Mouse (Mus musculus) forebrain, embryonic 13.5 days (tissue): ENCODE measurements around the gene D17H6S53E. TPM values are rescaled to one million over a fixed set of nuclear protein-coding genes. Genes with fewer than 3 reads are reported as not detected.
"Not testable (repeated sequence)": the region's sequence is repeated elsewhere in the genome, so short reads cannot be mapped to it uniquely, and the experiment has no call there.

Experiments
- ATAC-seq: fragments of 200-750 bp; cut with Nextera tagmentation; 2 replicates; pipeline ENCODE4 v1.8.0; 2017
- H3K27ac ChIP-seq: fragments of 300-500 bp; sonication (generic); 2 replicates; pipeline ENCODE4 v1.5.1; 2015; ENCODE audit warnings: inconsistent platforms, mild to moderate bottlenecking, moderate library complexity
- H3K27me3 ChIP-seq: fragments of 300-500 bp; sonication (generic); 2 replicates; pipeline ENCODE4 v1.6.1; 2015; ENCODE audit warnings: mild to moderate bottlenecking, inconsistent platforms
- H3K36me3 ChIP-seq: fragments of 300-500 bp; sonication (generic); 2 replicates; pipeline ENCODE4 v1.6.1; 2015; ENCODE audit warnings: mild to moderate bottlenecking, inconsistent platforms; ENCODE audit not compliant: poor library complexity, severe bottlenecking
- H3K4me1 ChIP-seq: fragments of 300-500 bp; sonication (generic); 2 replicates; pipeline ENCODE4 v1.6.1; 2015; ENCODE audit warnings: inconsistent platforms
- H3K4me2 ChIP-seq: fragments of 300-500 bp; sonication (generic); 2 replicates; pipeline ENCODE4 v1.6.1; 2015; ENCODE audit warnings: inconsistent platforms, mild to moderate bottlenecking, moderate library complexity
- H3K4me3 ChIP-seq: fragments of 300-500 bp; sonication (generic); 2 replicates; pipeline ENCODE4 v1.5.1; 2015; ENCODE audit warnings: mild to moderate bottlenecking, inconsistent platforms
- H3K9ac ChIP-seq: fragments of 300-500 bp; sonication (generic); 2 replicates; pipeline ENCODE4 v1.6.1; 2015; ENCODE audit warnings: mild to moderate bottlenecking, inconsistent platforms
- H3K9me3 ChIP-seq: fragments of 300-500 bp; sonication (generic); replicated peaks from 2 replicates; pipeline ENCODE4 v1.6.1; 2016; ENCODE audit warnings: inconsistent platforms
- WGBS: fragments of 180-500 bp; shearing (Covaris S2); methylation state at CpG from one replicate; pipeline ENCODE4 v1.1.7; 2015; 5-methylcytosine and 5-hydroxymethylcytosine counted together
- polyA plus RNA-seq: library from polyadenylated mRNA; unstranded; fragments of >200 nt; fragmentation: Nextera tagmentation; extraction: Ambion mirVana; gene quantifications from 2 replicates; pipeline ENCODE4 v1.2.1, GENCODE M21; 2015

The D17H6S53E gene
- polyA plus RNA-seq, 1 experiment from 2014 or later: 8.6 TPM

GRCm38 (mm10) chr17:35104079-35104478, 22.1 kb upstream of the D17H6S53E start:
- Histone ChIP-seq H3K4me1 (peaks cover 7% of the 10 kb centered on the region), H3K27me3 (no peaks in the 10 kb centered on the region), H3K9me3 (no peaks in the 10 kb centered on the region), H3K9ac (peak overlapping the region; percentile 4; the same call in 1 of the 2 replicates), H3K4me3 (no peak overlapping the region), H3K4me2 (no peak overlapping the region), H3K27ac (no peak overlapping the region), H3K36me3 (peaks cover 49% of the 10 kb centered on the region)
- ATAC-seq: no peak
- WGBS: 89% methylated on average over 7 of the region's 7 CpGs

- H3K27ac ChIP-seq: no peak overlapping the region
Measured at GRCm38 (mm10) chr17:35104754-35105153, 21.4 kb upstream of the D17H6S53E start.

GRCm38 (mm10) chr17:35105740-35106389, 20.3 kb upstream of the D17H6S53E start:
- H3K4me2 ChIP-seq: peak overlapping the region; percentile 49
- ATAC-seq: no peak

More at GRCm38 (mm10) chr17:35104754-35105153, 21.4 kb upstream of the D17H6S53E start:
- Histone ChIP-seq H3K9ac (0 out of 2 replicates have a peak overlapping the region, but pooled peaks have one; percentile 4), H3K4me1 (peaks cover 7% of the 10 kb centered on the region), H3K4me3 (no peak overlapping the region), H3K27me3 (no peaks in the 10 kb centered on the region), H3K36me3 (peaks cover 42% of the 10 kb centered on the region), H3K4me2 (no peak overlapping the region), H3K9me3 (no peaks in the 10 kb centered on the region)
- no peak for ATAC-seq
- 82% methylated on average over 6 of the region's 6 CpGs for WGBS

GRCm38 (mm10) chr17:35106522-35106921, 19.7 kb upstream of the D17H6S53E start:
- 0 out of 2 replicates have a peak overlapping the region, but pooled peaks have one; percentile 57 for H3K9ac ChIP-seq
- no peak overlapping the region for H3K27ac ChIP-seq
- peaks cover 7% of the 10 kb centered on the region for H3K4me1 ChIP-seq
- 58% methylated on average over 3 of the region's 3 CpGs for WGBS
- 0 out of 2 replicates have a peak, but pooled peaks have one; percentile 27 for ATAC-seq
- H3K36me3 ChIP-seq: peaks cover 24% of the 10 kb centered on the region
- no peak overlapping the region; the same call in 1 of the 2 replicates for H3K4me3 ChIP-seq
- H3K9me3 ChIP-seq: no peaks in the 10 kb centered on the region
- H3K27me3 ChIP-seq: no peaks in the 10 kb centered on the region
- peak overlapping the region; percentile 49 for H3K4me2 ChIP-seq

More at GRCm38 (mm10) chr17:35105740-35106389, 20.3 kb upstream of the D17H6S53E start:
- Histone ChIP-seq H3K9ac (peak overlapping the region; percentile 57; the same call in 1 of the 2 replicates), H3K4me1 (peaks cover 7% of the 10 kb centered on the region), H3K9me3 (no peaks in the 10 kb centered on the region), H3K27ac (no peak overlapping the region; the same call in 1 of the 2 replicates), H3K4me3 (peak overlapping the region; percentile 15; the same call in 1 of the 2 replicates), H3K36me3 (peaks cover 31% of the 10 kb centered on the region), H3K27me3 (no peaks in the 10 kb centered on the region)
- WGBS: 23% methylated on average over 13 of the region's 13 CpGs

- Histone ChIP-seq H3K4me1 (peaks cover 7% of the 10 kb centered on the region), H3K9me3 (no peaks in the 10 kb centered on the region), H3K27ac (no peak within 1 kb of the TSS), H3K4me2 (no peak within 1 kb of the TSS), H3K9ac (no peak within 1 kb of the TSS), H3K36me3 (peaks cover 9% of the 10 kb centered on the region), H3K4me3 (no peak within 1 kb of the TSS), H3K27me3 (no peaks in the 10 kb centered on the region)
- no peak for ATAC-seq
- 86% methylated on average over 6 of the region's 6 CpGs for WGBS
Measured at GRCm38 (mm10) chr17:35108097-35108496, 18.1 kb upstream of the D17H6S53E start, which contains the start of gene Ly6g5c. Gene Ly6g5c, plus strand, starts transcription at chr17:35108279.

GRCm38 (mm10) chr17:35111774-35112173, 14.4 kb upstream of the D17H6S53E start:
- WGBS: 73% methylated on average over 9 of the region's 9 CpGs
- H3K4me1 ChIP-seq: no peaks in the 10 kb centered on the region
- no peaks in the 10 kb centered on the region for H3K27me3 ChIP-seq
- ATAC-seq: no peak
- no peak overlapping the region for H3K4me2 ChIP-seq
- H3K4me3 ChIP-seq: no peak overlapping the region
- H3K27ac ChIP-seq: no peak overlapping the region
- peak overlapping the region; percentile 12; the same call in 1 of the 2 replicates for H3K9ac ChIP-seq
- no peaks in the 10 kb centered on the region for H3K9me3 ChIP-seq
- H3K36me3 ChIP-seq: peaks cover 31% of the 10 kb centered on the region

- ATAC-seq: no peak
- 85% methylated on average over 8 of the region's 8 CpGs for WGBS
- Histone ChIP-seq H3K9me3 (no peaks in the 10 kb centered on the region), H3K36me3 (peaks cover 52% of the 10 kb centered on the region), H3K4me3 (no peak within 1 kb of the TSS), H3K4me2 (no peak within 1 kb of the TSS), H3K4me1 (peaks cover 9% of the 10 kb centered on the region), H3K27ac (no peak within 1 kb of the TSS), H3K9ac (no peak within 1 kb of the TSS; the same call in 1 of the 2 replicates), H3K27me3 (no peaks in the 10 kb centered on the region)
Measured at GRCm38 (mm10) chr17:35115046-35116019, 10.8 kb upstream of the D17H6S53E start, which contains the start of gene Ly6g5b. Gene Ly6g5b, minus strand, starts transcription at chr17:35115428.

- Histone ChIP-seq H3K4me2 (peak overlapping the region; percentile 94), H3K36me3 (peaks cover 54% of the 10 kb centered on the region), H3K9me3 (no peaks in the 10 kb centered on the region), H3K4me1 (peaks cover 29% of the 10 kb centered on the region), H3K4me3 (peak overlapping the region; percentile 88), H3K9ac (peak overlapping the region; percentile 90), H3K27me3 (no peaks in the 10 kb centered on the region), H3K27ac (peak overlapping the region; percentile 15; the same call in 1 of the 2 replicates)
- no peak for ATAC-seq
- 1% methylated on average over 33 of the region's 33 CpGs for WGBS
Measured at GRCm38 (mm10) chr17:35120745-35121142, 5.4 kb upstream of the D17H6S53E start.

GRCm38 (mm10) chr17:35121143-35121799, 4.9 kb upstream of the D17H6S53E start, which contains the start of gene Gpank1:
Gene Gpank1, plus strand, starts transcription at chr17:35121455.
- Histone ChIP-seq H3K9me3 (no peaks in the 10 kb centered on the region), H3K9ac (peak within 1 kb of the TSS; percentile 90), H3K27ac (peak within 1 kb of the TSS; percentile 90), H3K36me3 (peaks cover 49% of the 10 kb centered on the region), H3K4me1 (peaks cover 35% of the 10 kb centered on the region), H3K4me2 (peak within 1 kb of the TSS; percentile 94), H3K4me3 (peak within 1 kb of the TSS; percentile 88), H3K27me3 (no peaks in the 10 kb centered on the region)
- WGBS: under 1% methylated on average over 50 of the region's 50 CpGs
- ATAC-seq: peak; percentile 97

GRCm38 (mm10) chr17:35121871-35122303, 4.3 kb upstream of the D17H6S53E start, which contains the start of gene Csnk2b:
Gene Csnk2b, minus strand, starts transcription at chr17:35122053.
- Histone ChIP-seq H3K27me3 (no peaks in the 10 kb centered on the region), H3K9ac (peak within 1 kb of the TSS; percentile 90), H3K9me3 (no peaks in the 10 kb centered on the region), H3K36me3 (peaks cover 44% of the 10 kb centered on the region), H3K4me3 (peak within 1 kb of the TSS; percentile 88), H3K4me1 (peaks cover 41% of the 10 kb centered on the region), H3K4me2 (peak within 1 kb of the TSS; percentile 94), H3K27ac (peak within 1 kb of the TSS; percentile 90)
- peak; percentile 7; the same call in 1 of the 2 replicates for ATAC-seq
- under 1% methylated on average over 19 of the region's 19 CpGs for WGBS

- not testable (repeated sequence) for H3K27me3 ChIP-seq, ATAC-seq, H3K9ac ChIP-seq, H3K4me2 ChIP-seq, H3K9me3 ChIP-seq, H3K4me3 ChIP-seq, H3K27ac ChIP-seq
- Histone ChIP-seq H3K36me3 (peaks cover 39% of the 10 kb centered on the region), H3K4me1 (peaks cover 50% of the 10 kb centered on the region)
- 92% methylated on average over 9 of the region's 9 CpGs for WGBS
Measured at GRCm38 (mm10) chr17:35123287-35123686, 2.9 kb upstream of the D17H6S53E start.
